Mouse (Mus musculus): Measurements from ENCODE around the gene Fam83b. TPM values are rescaled to one million over a fixed set of nuclear protein-coding genes. Genes with fewer than 3 reads are reported as not detected.
A peak's percentile ranks its signal among the peaks of the same experiment; 100 is the strongest.

The Fam83b gene
- polyA plus RNA-seq, 1 experiment from 2014 or later: 0.03 TPM

DNA sequence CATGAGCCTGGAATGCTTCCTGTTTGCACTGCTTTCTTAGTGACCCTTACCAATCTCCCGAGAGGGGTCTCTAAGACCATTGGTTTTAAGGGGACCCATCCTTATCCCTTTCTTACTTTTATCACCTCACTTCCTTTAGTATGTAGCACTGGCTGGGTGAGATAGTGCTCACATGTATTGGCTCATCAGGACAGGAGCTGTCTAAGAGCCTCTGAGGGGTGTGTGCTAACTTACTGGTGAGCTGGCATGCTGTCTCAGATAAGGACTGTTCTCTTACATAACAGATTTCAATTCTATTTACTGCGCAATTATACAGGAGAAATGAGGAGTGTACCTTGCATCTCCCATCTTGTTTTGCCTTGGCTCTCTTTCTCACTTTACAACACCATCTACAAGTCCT, 7.7 kb downstream of the Fam83b start:
- Histone ChIP-seq H3K27ac (no peak overlapping the region), H3K9ac (no peak overlapping the region), H3K4me1 (replicated peaks) (peaks cover 18% of the 10 kb centered on the region), H3K4me2 (peak overlapping the region; percentile 13; the same call in 1 of the 2 replicates), H3K27me3 (no peaks in the 10 kb centered on the region), H3K4me3 (replicated peaks) (no peak overlapping the region), H3K36me3 (no peaks in the 10 kb centered on the region), H3K9me3 (replicated peaks) (no peaks in the 10 kb centered on the region)
- ATAC-seq (ENCODE audit: low read depth): peak; percentile 98
- DNase-seq: no peak
- 25% methylated on average over 2 of the region's 2 CpGs for WGBS (ENCODE audit: insufficient replicate concordance)

DNA sequence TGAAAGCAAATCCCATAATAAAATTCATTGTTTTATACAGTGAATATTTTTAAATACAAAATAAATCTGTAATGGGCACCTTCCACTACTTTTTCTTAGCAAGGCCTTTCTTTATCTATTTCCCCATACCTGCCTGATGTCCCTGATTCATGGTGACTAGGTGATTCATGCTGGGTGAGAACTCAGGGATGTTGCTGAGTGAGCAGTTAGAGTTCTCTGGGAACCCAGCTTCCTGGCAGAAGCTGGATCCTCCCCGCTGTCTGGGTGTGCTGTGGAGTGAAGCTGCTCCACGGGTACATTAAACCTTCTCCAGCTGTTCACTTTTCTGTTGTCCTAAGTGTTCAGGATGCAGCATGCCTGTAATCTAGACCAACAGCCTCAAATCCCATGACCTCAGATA, 13.2 kb downstream of the Fam83b start:
- Histone ChIP-seq H3K27me3 (no peaks in the 10 kb centered on the region), H3K4me2 (no peak overlapping the region), H3K9me3 (replicated peaks) (no peaks in the 10 kb centered on the region), H3K27ac (no peak overlapping the region), H3K36me3 (no peaks in the 10 kb centered on the region), H3K4me3 (replicated peaks) (no peak overlapping the region), H3K4me1 (replicated peaks) (peaks cover 8% of the 10 kb centered on the region), H3K9ac (no peak overlapping the region)
- DNase-seq: no peak
- WGBS (ENCODE audit: insufficient replicate concordance): 24% methylated on average over 2 of the region's 2 CpGs
- peak; percentile 41; the same call in 1 of the 2 replicates for ATAC-seq (ENCODE audit: low read depth)

DNA sequence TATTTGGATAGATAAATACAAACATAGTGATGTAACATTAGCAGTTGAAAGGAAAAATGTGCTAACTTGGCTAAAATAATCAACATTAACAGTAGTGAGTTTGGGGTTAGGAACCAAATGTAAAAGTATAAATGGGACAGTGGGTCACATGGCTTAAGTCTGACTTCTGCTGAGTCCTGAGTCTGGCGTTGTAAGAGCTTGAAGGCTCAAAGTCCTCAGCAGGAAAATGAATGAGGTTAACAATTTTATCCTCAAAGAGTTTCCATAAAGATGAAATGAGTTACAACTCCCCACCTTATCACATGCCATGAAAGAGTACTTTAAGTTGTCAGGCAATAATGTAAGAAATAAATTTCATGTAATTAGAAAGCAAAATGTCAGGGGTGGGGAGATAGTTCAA, 13.8 kb downstream of the Fam83b start:
- ATAC-seq (ENCODE audit: low read depth): no peak
- 60% methylated on average over 1 of the region's 1 CpGs for WGBS (ENCODE audit: insufficient replicate concordance)

DNA sequence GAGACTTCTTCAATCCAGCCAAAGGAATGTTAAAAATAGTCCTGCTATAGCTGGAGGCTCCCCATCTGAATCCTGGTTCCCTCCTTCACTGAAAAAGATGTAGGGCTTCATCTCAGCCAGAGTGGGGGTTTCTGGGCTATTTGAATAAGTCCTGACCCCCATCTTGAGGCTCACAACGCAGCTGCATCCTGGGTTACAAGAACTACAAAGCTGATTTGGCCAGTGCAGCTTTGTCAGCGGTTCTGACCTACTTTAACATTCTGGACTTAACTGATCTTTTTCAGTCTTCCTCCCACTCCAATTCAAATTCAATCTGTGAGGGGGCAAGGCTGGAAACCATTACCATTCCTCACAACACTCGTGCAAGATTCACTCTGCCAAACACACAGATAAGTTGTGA, 20.2 kb downstream of the Fam83b start:
- ATAC-seq (ENCODE audit: low read depth): no peak
- H3K4me1 ChIP-seq (replicated peaks): no peaks in the 10 kb centered on the region
- H3K4me3 ChIP-seq (replicated peaks): no peak overlapping the region
- 39% methylated on average over 3 of the region's 3 CpGs for WGBS (ENCODE audit: insufficient replicate concordance)
- no peaks in the 10 kb centered on the region for H3K9me3 ChIP-seq (replicated peaks)
- H3K9ac ChIP-seq: no peak overlapping the region
- H3K27me3 ChIP-seq: no peaks in the 10 kb centered on the region
- no peak for DNase-seq
- H3K27ac ChIP-seq: no peak overlapping the region
- no peak overlapping the region for H3K4me2 ChIP-seq
- no peaks in the 10 kb centered on the region for H3K36me3 ChIP-seq

More for the DNA sequence above, 13.8 kb downstream of the Fam83b start:
- no peak overlapping the region for H3K4me3 ChIP-seq (replicated peaks)
- no peak overlapping the region for H3K4me2 ChIP-seq
- peaks cover 4% of the 10 kb centered on the region; the same call in 1 of the 2 replicates for H3K4me1 ChIP-seq (replicated peaks)
- H3K27ac ChIP-seq: no peak overlapping the region
- no peaks in the 10 kb centered on the region for H3K36me3 ChIP-seq
- no peak for DNase-seq
- no peak overlapping the region for H3K9ac ChIP-seq
- no peaks in the 10 kb centered on the region for H3K9me3 ChIP-seq (replicated peaks)
- no peaks in the 10 kb centered on the region for H3K27me3 ChIP-seq

DNA sequence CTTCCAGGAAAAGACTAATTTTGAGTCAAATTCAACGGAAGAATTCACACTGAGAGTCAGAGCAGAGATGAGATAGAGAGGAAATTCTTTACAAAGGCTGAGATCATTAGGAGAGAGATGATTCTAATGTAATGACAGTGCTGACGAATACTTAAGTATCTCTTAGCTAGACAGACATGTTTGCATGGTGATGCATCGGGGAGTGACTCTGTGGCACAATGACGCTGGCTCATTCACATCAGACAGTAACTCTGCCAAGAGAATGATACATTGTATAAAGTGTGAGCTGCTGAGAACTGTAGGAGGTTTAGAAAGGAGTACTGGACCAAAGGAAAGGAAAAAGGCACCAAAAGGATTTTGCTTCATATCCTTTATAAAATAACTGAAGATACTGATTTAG, 26.2 kb downstream of the Fam83b start:
- no peak overlapping the region for H3K9ac ChIP-seq
- DNase-seq (no peak), ATAC-seq (ENCODE audit: low read depth) (no peak)
- H3K27me3 ChIP-seq: no peaks in the 10 kb centered on the region
- H3K9me3 ChIP-seq (replicated peaks): no peaks in the 10 kb centered on the region
- no peak overlapping the region for H3K4me2 ChIP-seq
- H3K4me1 ChIP-seq (replicated peaks): no peaks in the 10 kb centered on the region
- WGBS (ENCODE audit: insufficient replicate concordance): 33% methylated on average over 4 of the region's 4 CpGs
- no peak overlapping the region for H3K4me3 ChIP-seq (replicated peaks)
- H3K36me3 ChIP-seq: no peaks in the 10 kb centered on the region
- H3K27ac ChIP-seq: no peak overlapping the region

DNA sequence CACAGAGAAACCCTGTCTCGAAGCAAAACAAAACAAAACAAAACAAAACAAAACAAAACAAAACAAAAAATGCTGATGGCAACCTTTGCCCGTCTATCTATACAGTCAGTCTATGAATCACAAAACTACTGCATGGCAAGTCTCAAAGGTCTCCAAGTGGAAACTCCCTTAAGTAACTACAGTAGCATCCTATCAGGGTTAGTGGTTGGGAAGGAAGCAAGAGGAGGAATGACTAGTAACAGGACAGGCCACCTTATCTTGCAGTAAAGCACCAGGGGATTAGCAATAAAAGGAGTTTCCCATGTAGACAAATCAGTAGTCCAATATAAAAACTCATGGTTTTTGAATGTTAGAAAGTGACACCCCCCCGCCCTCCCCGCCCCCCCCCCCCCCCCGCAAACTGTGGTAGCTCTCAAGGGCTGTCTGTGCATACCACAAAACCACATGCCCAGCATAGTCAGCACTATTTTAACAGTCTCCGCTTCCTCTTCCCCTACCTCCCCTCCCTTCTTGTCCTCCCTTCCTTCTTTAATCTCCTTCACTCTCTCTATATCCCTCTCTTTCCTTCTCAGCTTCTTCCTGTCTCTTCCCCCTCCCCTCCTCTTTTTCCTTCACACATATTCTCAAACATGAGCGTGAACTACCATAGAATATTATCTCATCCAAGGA, 26.8 kb downstream of the Fam83b start:
- ATAC-seq (ENCODE audit: low read depth) (no peak), DNase-seq (no peak)
- Histone ChIP-seq H3K36me3 (no peaks in the 10 kb centered on the region), H3K4me2 (no peak overlapping the region), H3K27me3 (no peaks in the 10 kb centered on the region), H3K4me3 (replicated peaks) (no peak overlapping the region), H3K27ac (no peak overlapping the region), H3K4me1 (replicated peaks) (no peaks in the 10 kb centered on the region), H3K9ac (no peak overlapping the region), H3K9me3 (replicated peaks) (no peaks in the 10 kb centered on the region)
- WGBS (ENCODE audit: insufficient replicate concordance): 29% methylated on average over 5 of the region's 7 CpGs

DNA sequence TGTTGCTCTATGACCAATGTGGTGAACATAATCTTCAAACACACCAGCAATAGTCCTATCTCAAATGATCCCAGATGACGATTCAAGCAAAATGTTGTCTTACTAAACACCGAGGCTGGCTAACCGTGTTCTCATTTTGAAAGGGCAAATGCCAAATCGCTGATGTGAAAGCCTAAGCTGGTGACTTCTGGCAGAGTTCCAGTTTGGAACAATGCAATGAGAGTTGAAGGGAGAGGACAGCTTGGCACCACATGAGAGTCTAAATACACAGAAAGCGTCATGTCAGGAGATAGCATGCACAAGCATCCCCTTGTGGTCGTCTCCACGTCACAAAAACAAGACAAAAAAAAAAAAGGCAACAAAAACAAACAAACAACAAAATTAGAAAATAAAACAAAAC, 27.6 kb downstream of the Fam83b start:
- no peak overlapping the region for H3K27ac ChIP-seq
- no peaks in the 10 kb centered on the region for H3K9me3 ChIP-seq (replicated peaks)
- WGBS (ENCODE audit: insufficient replicate concordance): 72% methylated on average over 7 of the region's 7 CpGs
- H3K9ac ChIP-seq: no peak overlapping the region
- H3K4me1 ChIP-seq (replicated peaks): no peaks in the 10 kb centered on the region
- no peak for DNase-seq
- no peaks in the 10 kb centered on the region for H3K27me3 ChIP-seq
- H3K4me3 ChIP-seq (replicated peaks): no peak overlapping the region
- no peaks in the 10 kb centered on the region for H3K36me3 ChIP-seq
- no peak overlapping the region for H3K4me2 ChIP-seq
- ATAC-seq (ENCODE audit: low read depth): no peak

DNA sequence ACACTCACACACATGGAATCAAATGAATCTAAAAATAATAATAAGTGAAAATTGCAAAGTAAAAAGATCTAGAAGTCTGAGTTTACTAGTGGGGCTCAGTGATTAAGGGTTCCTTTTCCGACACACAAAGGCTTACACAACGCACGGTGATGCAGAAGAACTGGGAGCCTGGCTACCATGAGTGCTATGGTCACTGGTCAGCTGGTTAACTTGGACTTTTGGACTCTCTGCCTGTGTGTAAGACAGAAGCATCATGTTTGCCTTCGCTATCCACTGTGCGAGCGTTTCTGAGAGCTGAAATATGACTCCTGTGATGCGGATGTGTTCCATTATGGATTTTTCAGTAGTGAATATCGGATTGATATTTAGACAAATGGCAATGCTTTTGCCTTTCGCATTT, 30.9 kb downstream of the Fam83b start:
- no peaks in the 10 kb centered on the region for H3K27me3 ChIP-seq
- H3K9me3 ChIP-seq (replicated peaks): no peaks in the 10 kb centered on the region
- H3K9ac ChIP-seq: no peak overlapping the region
- H3K4me1 ChIP-seq (replicated peaks): no peaks in the 10 kb centered on the region
- H3K27ac ChIP-seq: no peak overlapping the region
- ATAC-seq (ENCODE audit: low read depth) (no peak), DNase-seq (no peak)
- no peak overlapping the region for H3K4me2 ChIP-seq
- 80% methylated on average over 9 of the region's 9 CpGs for WGBS (ENCODE audit: insufficient replicate concordance)
- no peaks in the 10 kb centered on the region for H3K36me3 ChIP-seq
- H3K4me3 ChIP-seq (replicated peaks): no peak overlapping the region

DNA sequence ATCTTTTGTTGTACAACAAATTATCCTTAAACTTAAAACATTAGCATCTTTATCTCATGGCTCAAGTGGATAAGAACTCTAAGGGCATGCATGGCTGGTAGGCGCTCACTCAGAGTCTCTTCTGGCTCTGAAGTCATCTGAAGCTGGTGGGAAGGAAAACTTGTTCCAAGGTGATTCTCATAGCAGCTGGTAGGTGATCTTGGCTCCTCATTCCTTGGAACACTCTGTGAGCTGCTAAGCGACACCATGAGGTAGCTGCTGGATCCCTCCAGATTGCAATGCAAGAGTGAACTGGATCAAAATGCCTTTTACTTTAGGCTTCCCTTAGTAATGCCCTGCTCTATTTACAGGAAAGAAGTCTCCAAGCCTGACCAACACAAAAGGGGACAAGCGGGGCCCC, 34.5 kb downstream of the Fam83b start:
- no peak for ATAC-seq (ENCODE audit: low read depth)
- H3K27ac ChIP-seq: no peak overlapping the region
- WGBS (ENCODE audit: insufficient replicate concordance): 68% methylated on average over 3 of the region's 3 CpGs
- H3K4me1 ChIP-seq (replicated peaks): no peaks in the 10 kb centered on the region
- H3K9me3 ChIP-seq (replicated peaks): no peaks in the 10 kb centered on the region
- no peak overlapping the region for H3K4me3 ChIP-seq (replicated peaks)
- H3K9ac ChIP-seq: no peak overlapping the region
- DNase-seq: no peak
- no peak overlapping the region for H3K4me2 ChIP-seq
- H3K27me3 ChIP-seq: no peaks in the 10 kb centered on the region
- H3K36me3 ChIP-seq: no peaks in the 10 kb centered on the region

DNA sequence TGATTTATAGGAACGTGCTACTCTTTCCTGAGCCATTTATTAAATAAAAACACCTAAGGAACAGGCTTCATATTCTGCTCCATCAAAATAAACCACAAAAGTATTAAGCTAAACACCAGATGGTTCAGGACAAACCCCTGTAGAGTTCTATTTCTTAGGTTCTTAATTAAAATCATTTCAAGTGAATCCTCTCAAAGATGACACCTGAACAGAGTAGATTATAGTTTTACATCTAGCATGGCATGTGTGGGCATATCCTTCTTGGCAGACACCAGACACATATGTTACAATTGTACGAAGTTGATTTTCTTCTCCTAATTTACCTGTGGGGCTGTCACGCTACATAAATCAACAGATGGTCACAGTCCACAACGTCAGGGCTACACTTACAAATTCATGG, 35.5 kb downstream of the Fam83b start:
- no peak overlapping the region for H3K4me3 ChIP-seq (replicated peaks)
- H3K9me3 ChIP-seq (replicated peaks): no peaks in the 10 kb centered on the region
- no peak overlapping the region for H3K27ac ChIP-seq
- H3K4me2 ChIP-seq: no peak overlapping the region
- H3K9ac ChIP-seq: no peak overlapping the region
- no peak for DNase-seq
- H3K4me1 ChIP-seq (replicated peaks): no peaks in the 10 kb centered on the region
- no peaks in the 10 kb centered on the region for H3K36me3 ChIP-seq
- ATAC-seq (ENCODE audit: low read depth): no peak
- H3K27me3 ChIP-seq: no peaks in the 10 kb centered on the region
- WGBS (ENCODE audit: insufficient replicate concordance): 56% methylated on average over 4 of the region's 4 CpGs

DNA sequence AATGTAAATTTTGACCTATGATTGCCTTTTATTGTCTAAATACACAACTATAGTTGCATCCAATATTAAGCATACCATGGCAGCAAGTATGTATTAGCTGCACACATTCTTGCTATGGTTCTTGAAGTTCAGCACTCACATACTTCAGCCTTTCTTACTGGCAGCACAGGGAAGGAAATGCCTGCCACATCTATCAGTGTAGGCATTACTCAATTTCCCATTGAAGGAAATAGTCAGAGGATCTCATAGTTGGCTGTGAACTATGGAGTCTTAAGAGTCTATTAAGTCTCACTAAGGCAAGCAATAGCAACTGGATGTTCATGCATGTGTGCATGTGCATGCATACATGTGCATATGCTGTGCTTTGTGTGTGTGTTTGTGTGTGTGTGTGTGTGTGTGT, 41.3 kb downstream of the Fam83b start:
- Histone ChIP-seq H3K9ac (no peak overlapping the region), H3K4me2 (no peak overlapping the region), H3K9me3 (replicated peaks) (no peaks in the 10 kb centered on the region), H3K27ac (no peak overlapping the region), H3K4me1 (replicated peaks) (no peaks in the 10 kb centered on the region), H3K27me3 (no peaks in the 10 kb centered on the region), H3K4me3 (replicated peaks) (no peak overlapping the region), H3K36me3 (no peaks in the 10 kb centered on the region)
- ATAC-seq (ENCODE audit: low read depth) (no peak), DNase-seq (no peak)

DNA sequence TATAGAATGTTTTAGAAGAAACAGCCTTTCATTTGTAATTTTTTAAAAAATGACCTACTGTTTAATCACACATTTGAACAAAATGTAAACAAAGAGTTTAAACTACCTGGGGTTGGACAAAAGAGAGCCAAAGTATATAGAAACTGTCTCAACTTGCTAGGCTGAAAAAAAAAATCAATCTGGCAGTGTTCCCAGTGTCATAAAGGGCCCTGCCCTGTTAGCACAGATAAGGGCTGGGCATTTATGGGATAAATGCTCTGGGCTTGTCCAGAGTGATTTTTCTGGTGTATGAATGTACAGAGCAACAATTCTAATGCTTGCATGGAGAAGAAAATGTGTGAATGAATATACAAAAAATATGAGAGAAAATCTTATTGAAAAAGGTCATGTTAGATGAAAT, 43.8 kb downstream of the Fam83b start:
- Histone ChIP-seq H3K4me1 (replicated peaks) (no peaks in the 10 kb centered on the region), H3K9me3 (replicated peaks) (no peaks in the 10 kb centered on the region), H3K36me3 (no peaks in the 10 kb centered on the region), H3K27ac (no peak overlapping the region), H3K9ac (no peak overlapping the region), H3K4me2 (no peak overlapping the region), H3K27me3 (no peaks in the 10 kb centered on the region), H3K4me3 (replicated peaks) (no peak overlapping the region)
- no peak for DNase-seq
- no peak for ATAC-seq (ENCODE audit: low read depth)

Measured in liver, embryonic 13.5 days (tissue).